Mouse (Mus musculus) common myeloid progenitor, adult 5-6 weeks (primary cell): ENCODE data around the gene Mctp2. TPM values are rescaled to one million over a fixed set of nuclear protein-coding genes. Genes with fewer than 3 reads are reported as not detected.

ENCODE experiments used
- ATAC-seq: replicated peaks from 2 replicates; pipeline ENCODE4 v1.8.0; 2016; ENCODE audit warnings: low read depth, mild to moderate bottlenecking, moderate TSS enrichment, inconsistent platforms; ENCODE audit not compliant: poor library complexity, severe bottlenecking
- total RNA-seq: library from RNA; stranded (forward); fragments of 200-1000, 187-1606 nt; gene quantifications from 2 replicates; pipeline ENCODE4 v1.2.3, GENCODE M21; 2017

Gene Mctp2
- total RNA-seq, 1 experiment from 2014 or later = 7.9 TPM

DNA sequence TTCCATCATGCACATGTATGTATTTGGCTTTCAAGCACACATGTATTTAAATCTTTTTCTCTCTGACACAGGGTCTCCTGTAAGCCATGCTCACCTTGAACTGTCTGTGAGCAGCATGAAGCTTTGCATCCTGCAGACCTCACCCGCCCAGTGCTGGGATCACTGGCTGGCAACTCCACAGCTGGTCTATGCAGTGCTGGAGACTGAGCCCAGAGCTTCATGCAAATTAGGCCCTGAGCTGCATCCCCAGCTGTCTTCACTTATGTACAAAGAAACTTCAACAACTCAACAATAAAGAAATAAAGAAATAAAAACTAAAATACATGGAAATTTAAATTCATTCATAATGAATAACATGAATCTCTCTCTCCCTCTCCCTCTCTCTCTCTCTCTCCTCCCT is 110.7 kb downstream of the Mctp2 start:
- ATAC-seq = no peak

DNA sequence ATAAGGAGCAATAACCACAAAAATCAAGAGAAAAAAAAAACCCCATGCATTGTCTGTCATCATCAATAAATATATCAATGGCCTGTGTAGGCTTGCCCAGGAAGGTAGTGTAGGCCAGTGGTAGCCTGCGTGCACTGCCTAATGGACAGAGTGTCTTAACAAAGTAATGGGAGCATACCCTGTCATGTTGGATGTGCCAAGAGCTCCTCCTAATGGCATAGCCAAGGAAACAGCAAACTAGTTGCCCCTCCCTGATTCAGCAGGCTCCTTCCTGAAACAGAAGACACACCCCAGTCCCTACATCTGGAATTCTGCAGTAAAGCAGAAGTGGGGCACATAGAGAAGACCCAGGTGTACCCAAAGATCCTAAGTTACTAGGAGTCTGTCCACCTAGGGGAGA is 113.1 kb downstream of the Mctp2 start:
- no peak for ATAC-seq

DNA sequence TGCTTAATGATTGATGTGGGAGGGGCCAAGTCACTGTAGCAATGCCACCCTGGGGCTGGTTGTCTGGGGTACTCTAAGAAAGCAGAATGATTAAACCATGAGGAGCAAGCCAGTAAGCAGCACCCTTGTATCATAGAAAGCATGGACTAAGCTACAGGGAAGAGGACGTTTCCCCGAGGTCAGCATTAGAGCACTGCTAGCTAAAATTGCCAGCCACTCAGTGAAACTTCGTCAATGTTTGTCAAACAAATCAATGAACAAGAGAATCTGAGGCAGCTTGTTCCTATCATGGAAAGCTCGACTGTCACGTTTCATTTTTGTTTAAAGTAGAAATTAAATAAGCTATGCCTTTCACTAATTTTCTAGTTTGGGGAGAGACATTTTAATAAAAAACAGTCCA is 124.8 kb downstream of the Mctp2 start:
- no peak for ATAC-seq

DNA sequence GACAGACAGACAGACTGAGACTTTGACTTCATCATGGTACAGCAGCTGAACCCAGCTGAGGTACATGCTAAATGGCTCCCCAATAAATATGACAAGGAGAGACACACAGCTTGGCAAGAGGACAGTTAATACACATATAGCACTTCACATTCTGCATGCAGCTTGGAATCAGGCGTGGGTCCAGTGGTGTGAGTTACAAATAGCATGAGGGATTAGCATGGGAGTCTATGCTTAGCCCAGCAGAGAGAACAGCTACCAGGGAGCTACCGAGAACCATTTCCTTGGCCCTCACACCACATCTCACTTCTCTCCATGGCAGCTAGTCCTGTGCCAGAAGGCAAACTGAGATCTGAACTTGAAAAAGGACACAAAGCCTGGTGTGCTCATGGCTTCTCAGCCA is 137.1 kb downstream of the Mctp2 start:
- ATAC-seq = no peak

DNA sequence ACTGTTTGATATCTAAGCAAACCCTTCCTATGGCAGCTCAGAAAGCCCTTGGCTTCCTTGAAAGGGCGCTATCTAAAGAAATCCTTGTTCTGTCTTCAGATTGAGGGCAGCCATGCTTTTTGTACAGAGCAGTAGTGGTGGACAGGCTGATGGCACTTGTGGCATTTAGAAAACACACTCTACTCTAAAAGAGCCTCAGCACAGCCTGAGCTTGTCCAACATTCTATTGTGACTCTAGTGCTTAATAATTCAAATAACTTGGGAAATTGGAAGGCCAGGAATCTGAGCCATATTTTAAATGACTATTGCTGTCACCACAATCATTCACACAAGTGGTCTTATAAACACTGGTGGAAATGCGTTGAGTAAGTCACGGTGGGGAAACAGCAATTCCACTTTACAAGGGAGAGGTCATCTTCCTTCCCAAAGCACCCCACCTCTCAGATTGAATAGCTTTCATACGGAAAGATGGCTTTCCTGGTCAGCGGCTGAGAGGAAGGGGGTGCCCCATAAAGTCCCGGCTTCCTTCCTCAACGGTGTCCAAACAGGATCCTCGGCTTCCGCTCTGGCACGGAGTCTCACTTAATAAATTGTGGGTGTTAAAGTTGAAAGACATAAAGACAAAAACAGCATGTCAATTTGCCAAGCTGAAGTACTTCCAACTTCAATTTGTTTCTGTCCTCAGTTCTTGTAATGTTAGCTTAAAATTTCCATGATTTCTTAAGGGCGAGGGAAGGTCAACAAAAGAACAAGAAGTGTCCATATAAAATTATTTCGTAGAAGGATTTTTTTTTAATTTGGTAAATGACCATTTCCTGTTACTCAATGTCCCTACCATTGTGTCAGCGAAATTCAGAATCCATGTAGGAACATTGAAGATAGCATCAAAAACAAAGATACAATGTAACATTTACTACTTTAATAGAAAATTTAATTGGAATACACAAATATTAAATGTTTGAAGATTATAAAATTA is 140.4 kb downstream of the Mctp2 start:
- no peak for ATAC-seq

DNA sequence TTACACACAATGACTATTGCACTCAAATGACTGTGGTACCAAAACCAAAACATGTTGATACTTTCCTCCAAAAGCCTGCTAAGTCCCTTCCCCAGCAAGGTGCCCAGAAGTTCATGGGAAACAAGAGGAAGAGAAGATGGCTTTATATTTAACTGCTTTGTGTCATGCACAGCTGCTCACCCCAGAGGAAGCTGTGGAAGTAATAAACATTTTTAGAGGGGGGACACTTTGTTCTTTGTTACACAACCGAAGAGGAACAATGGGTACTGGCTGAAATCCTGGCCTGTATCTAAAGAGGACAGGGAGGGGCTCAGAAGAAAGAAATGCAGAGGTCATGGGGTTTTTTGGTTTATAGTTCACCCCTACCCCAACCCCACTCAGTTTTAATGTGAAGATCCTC is 144.2 kb downstream of the Mctp2 start:
- no peak for ATAC-seq

DNA sequence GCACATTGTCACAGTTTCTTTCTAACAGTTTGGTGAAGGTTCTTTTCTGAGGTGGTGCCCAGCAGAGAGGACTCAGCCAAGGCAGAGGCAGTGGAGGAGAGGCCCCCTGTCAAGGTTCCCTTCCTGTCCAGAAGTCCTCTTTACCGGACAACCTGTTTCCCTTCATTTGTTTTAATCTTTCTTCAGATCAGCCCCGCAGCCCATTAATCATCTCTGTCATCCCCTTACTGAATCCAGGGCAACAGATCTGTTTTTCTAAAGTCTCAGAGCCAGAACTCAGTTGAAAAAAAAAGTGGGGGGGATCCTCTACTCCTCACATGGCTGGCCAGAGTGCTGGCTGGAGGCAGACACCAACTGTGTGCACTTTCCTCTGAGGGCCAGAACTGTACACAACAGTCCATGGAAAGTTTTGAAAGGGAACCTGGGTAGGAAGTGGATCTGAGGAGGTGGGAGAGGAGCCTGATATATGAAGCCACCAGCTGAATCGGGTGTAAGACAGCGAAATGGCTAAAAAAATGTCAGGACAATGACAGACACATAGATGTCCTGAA is 146.8 kb downstream of the Mctp2 start:
- ATAC-seq = no peak

DNA sequence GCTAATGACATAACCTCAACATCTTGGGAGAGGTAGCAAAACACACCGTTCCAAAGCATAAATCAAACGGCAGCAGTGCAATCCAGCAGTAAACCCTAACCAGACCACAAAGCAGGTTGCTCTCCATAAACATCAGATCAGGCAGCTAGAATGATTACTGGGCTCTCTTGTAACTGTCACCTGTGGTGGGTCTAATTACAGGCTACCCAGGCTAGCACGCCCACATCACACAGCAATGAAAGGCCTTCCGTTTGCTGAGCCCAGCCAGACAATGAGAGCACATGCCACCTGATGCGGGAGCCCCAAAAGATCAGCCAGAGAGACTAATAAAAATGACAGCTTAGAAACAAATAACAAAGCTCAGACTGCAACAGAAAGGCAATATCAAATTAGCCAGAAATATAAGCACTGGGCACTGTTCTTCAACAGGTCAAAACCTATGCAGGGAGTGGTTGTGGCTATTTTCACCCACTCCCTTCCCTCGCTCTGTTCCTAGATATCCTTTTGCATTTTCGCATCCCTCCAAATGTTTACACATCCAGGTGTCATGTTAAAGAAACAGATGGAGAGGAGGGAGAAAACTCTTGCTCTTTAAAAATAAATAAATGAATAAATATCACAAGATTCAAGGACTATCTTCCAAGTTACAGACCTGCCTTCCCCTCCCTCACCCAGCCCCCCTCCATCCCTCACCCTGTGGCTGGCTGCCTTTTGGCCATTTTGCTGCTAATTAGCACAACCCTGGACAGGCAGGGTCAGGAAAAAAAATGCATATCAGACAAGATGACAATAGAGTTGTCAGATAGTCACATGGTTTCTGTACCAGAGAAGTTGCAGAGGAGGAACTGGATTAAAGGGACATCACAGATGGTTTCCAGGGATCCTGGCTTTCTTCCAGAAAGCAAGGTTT is 155.4 kb downstream of the Mctp2 start:
- no peak for ATAC-seq

DNA sequence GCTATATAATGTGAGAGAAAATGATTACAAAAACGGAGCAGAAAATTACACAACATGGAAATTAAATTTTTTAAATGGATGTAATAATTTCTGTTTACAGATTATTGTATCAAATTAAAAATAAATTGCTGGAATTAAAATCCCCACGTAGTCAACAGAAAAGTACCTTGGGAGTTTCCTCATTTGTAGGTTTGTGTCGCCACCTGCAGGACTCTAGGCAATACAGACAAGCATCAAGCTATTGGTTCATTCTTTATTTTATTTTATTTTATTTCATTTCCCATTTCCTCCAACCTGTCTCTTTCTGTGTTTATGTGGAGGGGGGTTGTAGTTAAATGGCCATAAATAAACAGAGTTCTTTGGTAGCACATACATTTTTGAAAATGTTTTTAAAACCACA is 157.3 kb downstream of the Mctp2 start:
- peak; percentile 73 for ATAC-seq

DNA sequence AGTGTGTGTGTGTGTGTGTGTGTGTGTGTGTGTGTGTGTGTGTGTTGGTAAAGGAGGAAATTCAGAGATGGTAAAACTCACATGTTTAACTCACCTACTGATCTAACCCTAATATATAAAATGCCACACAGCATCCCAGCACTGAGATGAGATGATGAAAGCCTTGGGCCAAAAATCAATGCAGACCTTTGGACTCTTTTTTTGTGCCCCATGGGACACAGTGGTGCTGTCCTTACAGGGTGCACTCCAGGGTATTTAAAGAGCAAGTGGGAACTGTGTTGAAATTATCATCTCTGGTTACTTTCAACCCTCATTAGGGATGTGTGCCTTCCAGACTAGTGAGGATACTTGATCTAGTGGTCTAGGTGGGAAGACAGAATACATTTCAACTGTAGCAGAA is 159.6 kb downstream of the Mctp2 start:
- no peak for ATAC-seq

DNA sequence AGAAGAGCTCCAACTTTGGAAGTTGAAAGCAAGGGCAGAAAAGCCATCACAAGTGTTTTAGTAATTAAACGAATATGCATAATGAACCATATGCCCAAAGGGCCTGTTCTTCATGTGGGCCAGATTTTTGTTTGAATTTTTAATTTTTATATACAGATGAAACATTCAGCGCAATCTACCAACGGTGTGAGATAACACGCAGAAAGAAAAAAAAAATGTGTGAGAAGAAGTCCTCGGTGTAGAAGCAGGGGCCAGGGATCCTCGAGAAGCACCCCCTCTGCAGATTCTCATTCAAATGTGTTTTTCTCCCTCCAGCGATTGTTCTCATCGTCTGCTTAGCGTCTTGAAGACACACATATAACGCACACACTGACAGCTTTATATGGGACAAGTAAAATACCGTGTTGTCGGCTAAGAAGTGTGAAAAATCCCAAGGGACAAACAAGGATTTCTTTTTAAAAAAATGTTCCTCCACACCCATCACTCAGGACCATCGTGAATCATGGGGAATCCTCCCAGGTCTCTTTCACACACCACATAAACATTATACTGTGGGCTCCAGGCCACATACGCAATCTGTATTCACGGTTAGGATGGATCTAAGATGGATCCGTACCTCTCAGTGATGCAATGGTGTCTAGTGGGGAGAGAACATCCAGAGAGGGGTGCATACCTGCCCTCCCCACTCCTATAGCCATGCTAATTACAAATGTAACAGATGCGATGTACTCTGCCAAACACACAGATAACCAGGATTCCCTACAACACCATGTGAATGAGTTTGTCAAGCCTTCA is 160.5 kb downstream of the Mctp2 start:
- ATAC-seq = no peak

DNA sequence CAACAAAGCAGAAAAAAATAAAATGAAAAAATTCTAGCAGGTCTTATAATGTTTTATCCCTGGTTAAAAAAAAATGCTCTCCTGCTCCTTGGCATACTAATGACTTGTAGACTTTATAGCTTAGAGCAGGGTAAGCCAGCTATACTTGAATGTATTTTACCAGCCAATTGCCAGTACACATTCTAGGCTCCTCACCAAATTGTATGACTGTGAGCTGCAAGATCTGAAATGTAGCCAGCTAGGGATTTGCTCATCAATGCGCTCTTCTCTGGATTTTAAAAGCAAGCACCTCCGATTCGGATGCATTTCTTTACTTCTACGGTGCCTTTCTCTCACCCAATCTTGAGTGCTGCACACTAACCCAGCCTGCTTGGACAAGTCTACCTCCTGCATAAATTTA is 167.7 kb downstream of the Mctp2 start:
- ATAC-seq = no peak

DNA sequence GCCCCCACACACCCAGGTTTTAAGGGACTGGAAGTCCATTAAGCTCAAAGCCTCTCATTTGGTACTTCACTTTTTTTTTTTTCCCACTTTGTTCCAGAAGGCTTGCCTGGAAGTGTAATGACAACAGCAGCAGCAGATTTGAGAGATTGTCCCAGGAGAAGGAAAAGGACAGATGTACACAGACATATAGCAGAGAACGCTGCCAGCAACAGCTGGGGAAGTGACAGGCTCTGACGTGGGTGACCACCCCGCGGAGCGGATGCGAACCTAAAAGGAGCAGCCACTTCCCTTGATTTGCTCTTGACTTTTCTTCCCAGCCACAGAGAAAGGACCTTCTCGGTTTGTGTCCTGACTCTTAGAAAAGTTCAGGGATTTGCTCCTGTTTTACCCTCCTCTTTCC is 185.4 kb downstream of the Mctp2 start:
- no peak for ATAC-seq

DNA sequence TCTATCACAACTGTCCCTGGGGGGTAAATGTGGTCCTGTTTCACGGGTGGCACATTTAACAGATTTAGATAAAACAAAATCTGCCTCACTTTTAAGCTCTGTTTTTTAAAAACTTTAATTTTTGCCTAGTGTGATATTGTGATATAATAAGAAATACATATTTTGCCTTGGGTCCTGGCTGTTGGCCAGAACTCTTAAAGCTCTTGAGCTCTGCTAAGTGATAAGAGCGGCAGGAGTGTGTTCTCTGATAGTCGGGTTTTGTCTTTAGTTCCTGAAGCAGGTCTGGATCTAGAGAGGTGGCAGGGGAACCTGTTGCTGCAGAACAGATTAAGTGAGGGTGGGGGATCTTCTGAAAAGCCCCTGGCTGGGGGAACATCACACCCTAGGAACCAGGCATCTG is 186.7 kb downstream of the Mctp2 start:
- ATAC-seq = no peak

DNA sequence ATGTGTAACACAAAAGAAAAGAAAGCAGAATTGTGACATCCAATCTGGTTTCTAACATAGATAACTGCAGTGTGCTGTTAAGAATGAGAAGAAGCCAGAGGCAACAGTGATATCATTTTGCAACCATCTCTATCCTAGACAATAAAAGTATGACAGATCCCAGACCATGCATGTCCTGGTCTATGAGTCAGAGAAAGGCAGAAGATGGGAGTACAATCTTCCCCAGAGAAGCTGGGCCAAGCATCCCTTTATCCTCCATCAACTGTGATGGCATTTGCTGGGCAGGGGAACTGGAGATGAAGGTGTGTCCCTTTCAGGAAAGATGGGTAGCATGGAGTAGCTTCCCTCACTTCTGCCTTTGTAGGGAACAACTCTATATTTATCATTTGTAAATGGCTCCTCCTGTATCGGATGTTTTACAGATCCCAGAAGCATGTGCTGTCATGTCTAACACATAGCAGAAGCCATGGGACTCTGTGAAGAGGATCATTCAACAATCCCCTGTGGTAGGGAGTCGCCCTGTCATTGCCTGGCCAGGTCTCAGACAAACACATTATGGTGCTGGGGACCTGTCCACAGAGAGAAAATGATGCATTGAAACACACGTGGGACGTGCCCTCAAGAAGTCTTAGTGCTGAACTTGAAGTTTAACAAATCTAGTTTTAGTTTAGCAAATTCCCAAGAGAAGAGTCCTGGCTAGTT is 188.9 kb downstream of the Mctp2 start:
- no peak for ATAC-seq

DNA sequence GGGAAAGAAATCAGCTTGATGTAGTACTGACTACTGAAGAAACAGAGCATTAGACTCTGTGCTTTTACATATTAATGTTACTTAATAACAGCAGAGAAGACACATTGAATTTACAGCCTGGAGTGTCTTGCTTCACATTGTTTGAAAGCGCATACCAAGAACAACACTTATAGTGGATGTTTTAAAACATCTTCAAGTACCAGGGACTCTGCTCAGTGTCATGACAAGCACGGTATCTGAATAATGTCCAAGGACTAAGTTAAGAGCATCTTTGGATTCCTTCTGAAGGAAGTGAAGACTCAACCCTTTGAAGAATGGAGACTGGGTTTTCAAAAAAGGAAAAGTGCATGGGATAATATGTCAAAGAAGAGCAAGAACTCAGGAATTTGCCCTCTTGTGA is 191.3 kb downstream of the Mctp2 start:
- no peak for ATAC-seq

DNA sequence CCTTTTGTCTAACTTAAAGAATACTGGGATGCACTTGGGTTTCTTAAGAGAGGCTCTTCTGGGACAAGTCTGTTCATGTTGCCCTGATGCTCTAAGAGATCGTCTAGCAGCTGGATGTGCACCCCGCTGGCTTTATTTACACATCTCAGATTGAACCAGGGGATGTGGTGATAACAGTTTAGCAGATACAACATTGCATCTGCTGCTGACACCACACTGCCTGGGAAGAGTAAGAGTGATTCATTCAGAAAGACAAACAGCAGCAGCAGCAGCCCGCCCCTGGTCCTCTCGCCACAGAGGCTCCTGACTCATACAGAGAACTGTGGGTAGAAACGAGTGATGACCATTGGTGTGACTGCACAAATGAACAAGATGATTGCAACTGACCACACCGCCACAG is 195.8 kb downstream of the Mctp2 start:
- ATAC-seq = no peak

DNA sequence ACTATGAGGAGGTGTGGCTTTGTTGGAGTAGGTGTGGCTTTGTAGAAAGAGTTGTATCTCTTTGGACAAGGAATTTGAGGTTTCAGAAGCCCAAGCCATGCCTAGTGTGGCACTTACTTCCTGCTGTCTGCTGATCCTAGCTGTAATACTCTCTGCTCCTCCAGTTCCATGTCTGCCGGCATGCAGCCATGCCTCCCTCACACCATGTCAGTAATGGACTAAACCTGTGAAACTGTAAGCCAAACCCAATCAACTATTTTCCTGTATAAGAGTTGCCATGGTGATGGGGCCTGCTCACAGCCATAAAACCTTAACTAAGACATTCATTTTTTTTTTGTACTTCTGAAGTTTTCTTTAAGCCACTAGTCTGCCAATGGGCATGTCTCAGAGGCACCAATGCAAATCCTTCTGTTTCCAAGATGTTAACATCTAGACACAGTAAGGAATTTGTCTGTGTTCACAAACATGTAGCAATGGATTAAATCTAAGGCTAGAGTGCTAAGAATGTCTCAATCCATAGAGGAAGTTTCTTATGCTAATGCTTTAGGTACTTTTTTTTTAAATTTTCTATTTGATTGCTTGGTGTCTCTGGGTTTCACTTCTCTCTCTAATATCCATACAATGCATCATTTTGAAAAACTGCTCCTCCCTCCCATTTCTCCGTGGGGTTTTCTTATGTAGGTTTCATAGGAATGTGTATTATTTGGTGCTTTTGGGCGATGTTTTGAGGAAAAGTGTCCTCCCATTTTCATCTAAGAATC is 197.6 kb downstream of the Mctp2 start:
- peak; percentile 62; the same call in 1 of the 2 replicates for ATAC-seq

DNA sequence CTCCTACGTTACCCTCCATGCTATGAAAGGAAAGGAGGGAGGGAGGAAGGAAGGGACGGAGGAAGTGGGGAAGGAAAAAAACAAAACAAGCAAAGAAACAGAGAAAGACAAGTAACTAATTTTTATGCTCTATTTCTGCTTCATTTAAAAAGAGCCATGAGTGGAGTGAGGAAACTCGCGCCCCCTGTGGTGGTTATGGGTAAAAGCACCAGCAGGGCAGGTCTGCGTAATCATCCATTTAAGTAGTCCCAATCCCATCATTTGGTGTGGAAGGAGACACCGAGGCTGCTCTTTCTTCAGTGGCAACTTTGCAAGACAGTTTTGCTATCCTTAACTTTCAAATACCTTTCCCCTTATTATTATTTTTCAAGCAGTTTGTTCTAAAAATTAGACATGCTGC is 202.2 kb downstream of the Mctp2 start:
- ATAC-seq = no peak
